Mouse (Mus musculus) gastrocnemius, postnatal 4 days (tissue): ENCODE results near the gene Gm17428. TPM values are rescaled to one million over a fixed set of nuclear protein-coding genes. Genes with fewer than 3 reads are reported as not detected.
"Not testable (repeated sequence)": the region's sequence is repeated elsewhere in the genome, so short reads cannot be mapped to it uniquely, and the experiment has no call there.

ENCODE experiments used
- DNase-seq, 2 experiments: peaks; one replicate each; pipeline ENCODE4 v3.0.0; 2021 to 2022; ENCODE audit warnings: low spot score in 2 of 2, mixed read lengths in 2 of 2
- total RNA-seq, 2 experiments: library from RNA; stranded (reverse); gene quantifications; 2 replicates each; pipeline ENCODE4 v1.2.3; 2021

Gene Gm17428
- total RNA-seq, 2 experiments from 2014 or later, result not detected

DNA sequence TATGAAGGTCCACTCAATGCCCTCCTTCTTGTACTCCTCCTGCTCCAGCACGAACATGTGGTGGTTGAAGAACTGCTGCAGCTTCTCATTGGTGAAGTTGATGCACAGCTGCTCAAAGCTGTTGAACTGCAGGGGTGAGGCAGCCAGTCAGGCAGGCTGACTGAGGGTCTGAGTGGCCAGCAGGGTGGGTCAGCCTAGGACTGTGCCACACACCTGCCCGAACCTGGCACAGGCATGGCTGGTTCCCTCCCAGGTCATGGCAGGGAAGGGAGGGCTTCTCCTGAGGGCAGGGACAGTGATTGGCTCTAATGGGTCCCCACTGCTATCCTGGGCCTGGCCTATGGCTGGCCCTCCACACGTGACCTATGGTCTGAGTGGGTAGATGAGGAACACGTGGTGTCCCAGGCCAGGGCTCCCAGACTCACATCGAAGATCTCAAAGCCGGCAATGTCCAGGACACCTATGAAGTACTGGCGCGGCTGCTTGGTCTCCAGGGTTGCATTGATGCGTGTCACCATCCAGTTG lies 11.7 kb downstream of the Gm17428 start:
- DNase-seq, result not testable (repeated sequence)

DNA sequence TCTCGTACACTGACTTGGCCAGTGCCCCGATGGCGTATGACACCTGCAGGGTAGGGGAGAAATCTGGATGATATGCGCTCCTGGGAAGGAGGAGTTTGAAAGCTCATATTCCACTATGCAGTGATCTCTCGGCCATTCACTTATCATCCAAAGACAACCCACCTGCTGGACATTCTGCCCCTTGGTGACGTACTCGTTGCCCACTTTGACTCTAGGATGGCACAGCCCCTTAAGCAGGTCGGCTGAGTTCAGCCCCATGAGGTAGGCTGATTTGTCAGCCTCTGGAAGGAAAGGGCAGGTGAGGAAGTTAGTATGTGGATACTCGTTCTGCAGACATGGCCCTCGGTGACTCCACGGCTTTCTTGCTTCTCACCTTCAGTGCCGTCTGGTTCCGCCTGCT lies 12.1 kb downstream of the Gm17428 start:
- no peak for DNase-seq

DNA sequence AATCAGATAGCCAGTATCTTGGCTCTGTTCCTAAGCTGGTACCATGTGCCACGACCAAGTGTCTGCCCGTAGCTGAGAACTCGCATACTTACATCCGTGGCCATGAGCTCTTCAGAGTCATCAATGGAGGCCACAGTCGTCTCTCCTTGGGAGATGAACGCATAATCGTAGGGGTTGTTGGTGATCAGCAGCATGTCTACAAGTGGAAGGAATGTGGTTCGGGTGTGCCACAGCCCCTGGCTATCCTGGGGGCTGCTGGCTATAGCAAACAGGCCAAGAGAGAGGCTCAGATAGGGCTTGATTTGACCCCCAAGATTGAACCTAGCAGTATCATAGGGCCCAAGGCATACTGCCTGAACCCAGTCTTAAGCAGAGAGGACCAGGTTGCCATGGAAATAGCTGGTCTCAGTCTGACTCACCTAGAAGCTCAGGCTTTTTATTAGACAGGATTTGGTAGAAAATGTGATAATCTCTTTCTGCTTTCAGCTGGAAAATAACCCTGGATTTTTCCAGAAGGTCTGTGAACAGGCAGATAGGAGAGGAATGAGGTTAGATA lies 13.2 kb downstream of the Gm17428 start:
- DNase-seq, result no peak

DNA sequence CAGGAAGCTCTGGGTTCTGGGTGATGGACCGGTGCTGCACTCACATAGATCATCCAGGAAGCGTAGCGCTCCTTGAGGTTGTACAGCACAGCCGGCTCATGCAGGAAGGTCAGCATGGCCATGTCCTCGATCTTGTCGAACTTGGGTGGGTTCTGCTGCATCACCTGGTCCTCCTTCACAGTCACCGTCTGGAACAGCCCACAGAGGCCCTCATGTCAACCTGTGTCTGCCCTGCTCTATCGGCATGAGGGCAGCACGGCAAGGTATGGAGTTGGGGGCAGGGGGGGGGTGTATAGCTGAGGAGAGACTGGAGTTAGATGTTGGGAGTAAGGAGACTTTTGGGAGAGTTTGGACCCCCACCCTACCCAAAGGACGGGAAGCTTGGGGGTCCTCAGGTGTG lies 15.5 kb downstream of the Gm17428 start:
- no peak for DNase-seq

DNA sequence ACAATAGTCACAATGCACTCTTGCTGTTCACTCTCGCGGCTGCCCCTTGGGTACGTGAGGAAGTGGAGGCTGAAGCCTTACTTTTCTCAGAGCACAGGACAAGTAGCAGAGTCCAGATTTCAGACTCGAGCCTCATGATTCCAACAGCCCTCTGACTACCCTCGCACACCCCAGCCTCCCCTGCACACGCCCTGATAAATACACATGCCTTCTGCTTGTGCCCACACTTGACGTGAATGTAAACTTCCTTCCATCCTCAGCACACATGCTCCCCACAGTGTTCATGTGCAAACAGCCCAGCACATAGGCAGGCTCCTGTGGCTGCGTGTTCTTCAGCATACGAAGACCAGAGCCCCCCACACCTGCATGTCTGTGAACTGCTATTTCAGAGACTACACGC lies 16.9 kb downstream of the Gm17428 start:
- DNase-seq, result no peak

DNA sequence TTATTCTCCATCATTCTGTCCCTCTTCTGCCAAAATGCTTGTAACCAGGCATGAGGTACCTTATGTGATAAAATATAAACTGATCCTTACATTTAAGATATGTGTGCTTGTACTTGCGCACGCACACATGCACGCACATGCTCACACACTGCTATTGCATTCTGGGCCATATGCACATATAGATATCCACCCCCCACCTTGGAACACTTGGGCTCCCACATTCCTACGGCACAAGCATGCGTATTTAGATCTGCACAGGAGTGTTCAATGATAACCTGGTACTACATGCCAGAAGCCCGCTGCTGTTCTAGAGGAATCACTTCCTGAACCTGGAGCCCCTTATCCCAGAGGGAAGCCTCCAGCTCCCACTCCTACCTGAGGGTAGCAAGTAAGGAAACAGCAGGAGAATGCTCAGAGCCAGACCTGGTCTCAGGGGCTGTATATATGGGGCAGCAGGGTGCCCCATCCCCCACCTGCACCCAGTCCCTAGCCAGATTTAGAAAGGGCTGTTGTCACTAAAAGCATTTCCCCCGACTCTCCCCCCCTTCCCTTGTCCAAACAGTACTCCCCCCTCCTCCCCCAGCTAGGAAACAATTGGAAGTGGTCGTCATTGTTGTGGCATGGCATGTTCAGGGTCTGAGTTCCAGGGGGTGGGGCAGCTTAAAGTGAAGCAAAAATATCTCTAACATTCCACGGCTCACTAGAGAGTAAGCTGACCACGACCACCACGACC lies 17.6 kb downstream of the Gm17428 start, which contains the start of gene Myh7:
Myh7 (minus strand) TSS at position 491 of the 733 bp plus-strand sequence.
- no peak for DNase-seq

DNA sequence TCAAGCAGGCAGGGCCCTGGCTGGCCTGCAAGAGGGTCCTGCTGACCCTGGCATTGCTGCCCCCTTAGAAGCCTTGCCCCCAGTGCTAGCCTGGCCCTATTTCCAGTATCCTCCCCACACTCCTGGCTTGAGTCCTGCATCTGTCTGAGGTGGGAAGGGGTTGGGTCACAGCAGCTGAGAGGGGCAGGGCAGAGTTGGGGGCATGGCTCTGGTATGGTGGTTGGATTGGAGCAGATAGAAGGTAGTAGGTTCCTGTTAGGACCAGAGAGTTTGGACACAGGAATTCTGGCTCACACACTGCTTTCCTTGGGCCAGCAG lies 18.1 kb downstream of the Gm17428 start:
- no peak for DNase-seq

DNA sequence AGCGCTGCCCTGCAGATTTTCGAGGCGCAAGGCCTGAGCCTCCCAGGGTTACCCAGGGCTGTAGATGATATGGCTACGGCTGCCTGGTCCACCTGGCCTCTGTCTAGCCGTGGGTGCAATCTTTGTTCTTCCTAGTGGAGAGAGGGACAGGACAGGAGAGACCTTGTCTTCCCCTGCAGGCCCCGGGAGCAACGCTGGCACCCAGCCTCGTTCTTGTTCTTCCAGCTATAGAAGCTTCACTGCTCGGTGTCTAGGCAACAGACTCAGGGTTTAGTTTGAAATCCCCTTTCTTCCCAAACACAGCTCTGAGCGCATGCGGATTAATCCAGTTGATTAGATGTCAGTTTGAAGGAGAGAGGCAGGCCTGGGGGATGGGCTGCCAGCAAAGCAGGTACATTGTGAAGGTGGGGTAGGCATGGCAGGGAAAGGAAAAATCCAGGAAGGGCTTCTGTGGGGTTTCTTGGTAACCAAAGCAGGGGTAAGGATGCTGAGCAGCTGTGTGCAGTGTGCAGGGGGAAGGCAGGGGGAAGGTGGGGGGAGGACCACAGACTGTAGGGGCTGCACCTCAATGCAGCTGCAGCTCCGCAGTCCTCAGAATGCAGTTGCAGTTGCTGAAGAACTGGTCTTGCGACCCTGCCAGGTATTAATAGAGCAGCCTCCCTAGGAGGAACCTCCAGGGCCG lies 18.9 kb downstream of the Gm17428 start:
- DNase-seq, result no peak

DNA sequence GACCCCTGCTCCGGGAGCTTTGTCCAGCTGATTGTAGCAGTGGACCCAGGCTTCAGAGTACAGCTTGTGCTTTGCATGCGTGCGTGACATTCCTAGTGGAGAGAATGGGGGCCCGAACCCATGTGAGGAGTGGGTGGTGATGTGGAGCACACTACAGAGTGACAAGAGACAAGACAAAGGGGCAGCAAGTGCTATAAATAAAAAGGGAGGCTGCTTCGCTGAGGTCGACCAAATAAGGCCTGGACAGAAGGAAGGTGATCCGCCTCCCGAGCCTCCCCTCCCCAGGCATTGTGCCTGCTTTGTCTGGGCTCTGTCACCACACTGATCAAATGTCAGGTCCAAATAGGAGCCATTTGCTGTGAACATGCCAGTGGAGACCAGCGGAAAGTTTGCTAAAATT lies 20.1 kb downstream of the Gm17428 start:
- no peak for DNase-seq

DNA sequence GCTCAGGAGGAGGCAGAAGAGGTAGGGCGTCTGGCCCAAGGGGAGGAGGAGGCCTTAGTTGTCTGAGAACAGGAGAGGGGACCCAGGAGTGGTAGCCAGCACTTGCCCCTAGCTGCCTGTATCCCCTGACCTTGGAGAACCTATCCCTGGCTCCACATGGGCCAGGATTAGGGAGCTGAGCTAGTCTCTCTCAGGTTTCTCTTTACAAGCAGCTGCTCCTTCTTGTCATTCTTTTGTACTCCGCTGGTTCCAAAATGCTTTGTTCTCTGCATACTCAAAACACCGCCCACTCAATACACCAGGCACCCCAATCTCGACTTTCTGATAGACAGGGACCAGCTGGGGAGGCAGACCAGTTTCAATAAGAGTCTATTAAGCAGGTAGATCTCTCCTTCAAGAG lies 20.6 kb downstream of the Gm17428 start:
- DNase-seq, result no peak

DNA sequence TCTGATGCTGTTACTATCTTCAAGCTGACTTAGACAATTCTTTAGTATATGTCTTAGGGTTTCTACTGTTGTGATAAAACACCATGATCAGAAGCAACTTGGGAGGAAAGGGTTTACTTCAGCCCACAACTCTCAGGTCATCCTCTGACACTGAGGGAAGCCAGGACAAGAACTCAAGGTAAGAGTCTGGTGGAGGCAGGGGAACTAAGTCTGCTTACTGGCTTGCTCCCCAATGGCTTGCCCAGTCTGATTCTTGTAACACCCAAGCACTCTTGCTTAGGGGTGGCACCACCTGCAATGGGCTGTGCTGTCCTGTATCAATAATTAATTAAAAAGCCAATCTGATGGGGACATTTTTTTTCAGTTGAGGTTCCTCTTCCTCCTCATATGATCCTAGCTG lies 21.9 kb downstream of the Gm17428 start:
- no peak for DNase-seq

DNA sequence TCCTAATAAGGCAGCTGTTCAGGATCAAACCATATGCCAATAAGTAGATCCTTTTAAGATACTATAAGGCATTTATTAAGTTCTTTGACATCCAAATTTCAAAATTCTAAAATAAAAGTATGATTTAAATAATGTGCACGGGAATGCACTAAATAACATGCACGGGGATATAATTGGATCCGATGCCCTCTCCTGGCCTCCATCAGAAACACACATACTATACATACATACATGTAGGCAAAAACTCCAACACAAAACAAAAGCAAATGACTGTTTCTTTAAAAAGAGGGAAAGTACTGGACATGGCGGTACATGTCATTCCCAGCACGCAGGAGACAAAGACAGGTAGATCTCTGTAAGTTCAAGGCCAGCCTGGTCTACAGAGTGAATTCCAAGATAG lies 23.1 kb downstream of the Gm17428 start:
- not testable (repeated sequence) for DNase-seq

DNA sequence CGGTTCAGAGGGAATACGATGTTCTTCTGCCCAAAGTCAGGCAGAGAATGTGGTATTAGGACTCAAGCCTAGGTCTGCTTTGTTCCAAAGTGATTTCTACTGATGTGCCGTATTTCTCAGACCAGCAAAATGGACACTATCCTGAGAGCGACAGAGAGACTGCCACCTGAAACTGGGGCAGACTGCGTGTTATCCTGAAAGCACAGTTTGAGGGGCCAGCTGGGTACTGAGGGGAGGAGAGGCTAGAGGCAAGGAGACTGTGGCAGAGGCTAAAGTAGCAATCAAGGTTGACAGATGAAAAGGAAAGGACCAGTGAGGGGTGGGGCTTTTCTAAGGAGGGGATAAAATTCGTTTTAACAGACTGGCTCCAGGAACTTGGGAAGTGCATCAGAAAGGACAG lies 24.1 kb downstream of the Gm17428 start:
- no peak for DNase-seq

DNA sequence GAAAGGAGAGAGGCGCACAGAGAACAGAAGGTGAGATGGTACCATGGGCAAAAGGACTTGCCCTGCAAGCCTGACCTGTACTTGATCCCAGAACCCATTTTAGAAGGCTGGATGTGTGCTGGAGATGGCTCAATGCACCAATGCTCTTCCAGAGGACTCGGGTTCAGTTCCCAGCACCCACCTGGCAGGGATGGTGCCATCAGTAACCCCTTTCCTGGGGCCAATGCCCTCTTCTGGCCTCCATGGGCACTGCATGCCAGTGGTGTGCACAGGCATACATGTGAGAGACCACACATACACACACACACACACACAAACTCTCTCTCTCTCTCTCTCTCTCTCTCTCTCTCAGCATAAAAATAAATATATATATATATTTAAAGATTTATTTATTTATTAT lies 24.7 kb downstream of the Gm17428 start:
- DNase-seq, result no peak

DNA sequence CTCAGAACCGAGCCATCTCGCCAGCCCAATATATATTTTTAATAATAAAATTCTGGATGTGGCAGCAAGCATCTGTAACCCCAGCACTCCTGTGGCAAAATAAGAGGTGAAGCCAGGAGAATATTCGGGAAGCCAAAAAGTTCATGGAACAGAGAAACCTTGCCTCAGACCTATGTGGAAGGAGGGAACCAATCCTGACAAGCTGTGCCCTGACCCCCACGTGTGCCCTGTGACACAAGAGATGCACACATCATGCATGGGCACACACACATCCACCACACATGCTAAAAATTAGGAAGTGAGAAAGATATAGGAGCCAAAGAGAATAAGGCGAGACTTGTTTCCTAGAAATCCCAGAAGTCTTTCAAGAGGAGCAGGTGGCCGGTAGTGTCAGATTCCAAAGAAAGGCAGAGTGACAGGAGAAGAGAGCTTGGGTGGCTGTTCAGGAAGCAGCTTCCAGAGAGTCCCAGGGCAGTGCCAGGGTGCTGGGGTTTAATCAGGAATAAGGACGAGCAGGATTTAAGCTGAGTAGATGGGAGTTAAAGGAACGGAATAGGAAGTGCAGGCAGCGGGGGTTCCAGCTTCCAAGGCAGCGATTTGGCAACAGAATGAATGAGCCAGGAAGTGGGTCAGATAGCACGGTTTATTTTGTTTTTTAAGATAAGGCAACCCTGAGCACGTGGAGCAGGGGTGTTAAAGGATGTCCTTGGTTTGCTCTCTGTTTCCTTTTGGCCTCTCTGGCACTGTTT lies 25.4 kb downstream of the Gm17428 start:
- no peak for DNase-seq

DNA sequence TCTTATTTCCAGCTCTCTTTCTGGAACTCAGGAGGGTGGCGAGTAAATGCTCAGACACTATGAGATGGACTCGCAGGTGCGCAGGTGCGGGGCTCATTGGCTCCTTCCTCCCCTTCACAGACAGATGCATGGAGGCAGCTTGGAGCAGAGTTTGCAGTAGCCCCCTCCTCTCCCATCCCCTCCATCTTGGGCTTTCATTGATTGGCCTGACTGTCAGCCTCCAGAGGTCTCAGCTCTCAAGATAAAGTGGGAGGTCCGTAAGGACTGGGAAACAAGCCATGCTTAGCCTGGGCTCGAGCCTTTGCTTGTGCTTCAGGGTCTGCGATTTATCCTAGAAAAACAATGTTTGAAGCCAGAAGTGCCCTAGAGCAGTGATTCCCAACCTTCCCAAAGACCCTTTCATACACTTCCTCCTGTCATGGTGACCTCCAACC lies 26.0 kb downstream of the Gm17428 start:
- DNase-seq, result no peak

DNA sequence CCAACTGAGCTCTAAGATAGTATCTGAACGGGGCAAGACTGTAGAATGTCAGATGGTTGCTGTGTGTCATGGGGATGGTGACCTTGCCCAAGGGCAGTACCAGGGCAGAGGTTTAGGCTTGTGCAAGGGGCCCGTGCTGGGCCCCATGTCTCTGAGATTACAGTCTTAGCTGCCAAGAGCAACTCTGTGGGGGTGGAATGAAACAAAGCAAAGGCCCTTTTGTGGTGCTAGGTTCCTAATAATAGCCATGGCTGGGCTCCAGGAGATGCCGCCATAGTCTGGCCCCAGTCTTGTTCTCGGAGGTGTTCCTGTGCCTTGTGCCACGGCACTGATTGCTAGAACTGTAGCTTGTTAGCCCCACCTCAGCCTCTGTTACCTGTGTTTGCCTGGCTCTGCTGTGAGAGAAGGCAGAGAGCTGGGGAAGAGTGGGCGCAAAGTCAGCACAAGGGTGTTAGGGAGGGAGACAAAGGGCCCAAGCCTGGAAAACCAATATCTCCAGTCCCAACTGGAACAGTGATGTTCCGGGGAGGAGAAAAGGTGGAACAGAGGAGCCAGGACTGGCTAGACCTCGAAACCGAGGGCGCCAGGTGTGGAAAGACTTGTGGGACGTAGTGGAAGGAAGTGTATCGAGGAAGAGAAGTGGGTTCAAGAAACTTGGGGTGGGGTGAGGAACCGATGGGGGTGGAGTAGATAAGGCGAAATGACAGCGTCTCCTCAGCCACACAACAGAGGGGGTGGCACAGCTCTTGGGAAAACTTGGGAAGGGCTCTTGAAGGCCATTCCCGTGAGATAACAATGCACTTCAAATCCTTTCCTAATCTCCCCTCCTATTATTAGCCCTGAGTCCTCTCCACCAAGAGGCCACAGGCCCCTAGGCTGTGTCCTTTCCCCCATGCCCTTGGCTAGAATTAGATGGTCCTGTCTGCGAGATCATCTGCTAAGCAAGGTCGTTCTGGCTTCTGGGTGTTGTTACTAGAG lies 27.4 kb downstream of the Gm17428 start:
- no peak for DNase-seq

DNA sequence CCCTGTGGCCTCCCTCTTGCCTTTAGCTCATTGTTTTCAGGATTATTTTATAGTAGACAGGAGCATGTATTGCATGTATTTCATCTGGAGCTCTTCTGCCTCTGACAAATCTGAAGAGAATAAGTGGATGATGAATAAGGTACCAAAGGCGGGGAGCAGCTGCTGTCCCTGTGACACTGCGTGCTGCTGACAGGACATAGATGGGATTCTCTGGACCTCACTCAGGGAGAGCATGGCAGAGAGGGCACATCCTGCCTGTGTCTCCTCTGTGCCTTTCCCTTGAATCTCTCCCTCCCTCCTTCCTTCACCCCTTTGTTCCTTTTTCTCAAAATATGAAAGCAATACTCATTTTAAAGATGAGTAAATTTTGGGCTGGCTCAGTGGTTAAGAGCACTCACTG lies 28.8 kb downstream of the Gm17428 start:
- DNase-seq, result no peak

DNA sequence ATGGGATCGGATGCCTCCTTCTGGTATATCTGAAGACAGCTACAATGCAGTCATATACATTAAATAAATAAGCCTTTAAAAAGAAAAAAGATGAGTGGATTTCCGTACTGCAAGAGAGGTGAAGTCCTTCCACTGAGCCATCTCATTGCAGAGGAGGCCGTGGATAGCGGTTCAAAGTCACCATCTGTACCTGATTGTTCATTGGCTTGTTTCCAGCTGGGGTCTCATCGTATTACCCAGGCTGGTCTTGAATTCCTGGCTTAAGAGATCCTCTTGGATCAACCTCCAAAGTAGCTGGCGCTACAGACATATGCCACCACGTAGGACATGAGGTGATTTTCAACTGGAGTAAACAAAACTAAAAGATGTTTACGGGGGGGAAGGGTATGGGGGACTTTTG lies 29.2 kb downstream of the Gm17428 start:
- no peak for DNase-seq

DNA sequence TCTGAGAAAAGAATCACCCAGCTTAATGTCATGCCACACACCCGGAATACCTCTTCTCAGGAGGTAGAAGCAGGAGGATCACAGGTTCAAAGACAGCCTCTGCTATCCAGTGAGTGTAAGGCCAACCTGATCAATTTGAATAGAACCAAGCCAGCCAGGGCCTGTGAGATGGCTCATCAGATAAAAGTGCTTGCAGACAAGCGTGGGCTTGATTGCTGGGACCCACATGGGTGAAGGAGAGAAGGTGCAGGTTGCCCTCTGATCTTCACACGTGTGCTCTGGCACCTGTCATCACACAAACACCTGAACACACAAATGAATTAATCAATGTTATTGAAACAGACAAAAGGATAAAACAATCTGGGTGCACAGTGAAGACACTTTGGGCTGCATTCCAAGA lies 29.8 kb downstream of the Gm17428 start:
- DNase-seq, result no peak
